Mouse (Mus musculus): ENCODE measurements at regions not wholly inside any gene's neighbourhood (a gene's known extent, or its start where the extent isn't known, plus 50 kb on each side); places are given as distances from the start of the nearest gene placed in this dataset.

- WGBS, result 66% methylated on average over 2 of the region's 2 CpGs
- no peaks in the 10 kb centered on the region for H3K9me3 ChIP-seq (replicated peaks; ENCODE audit: low read length)
- H3K36me3 ChIP-seq (ENCODE audit: insufficient read depth, low read length), result no peaks in the 10 kb centered on the region
- no peak overlapping the region for H3K4me3 ChIP-seq (replicated peaks; ENCODE audit: low read depth, low read length)
- no peak overlapping the region for H3K4me2 ChIP-seq (ENCODE audit: low read length)
- TF ChIP-seq CTCF (IDR thresholded peaks at IDR 0.05; ENCODE audit: low read depth), result no peak
- no peak overlapping the region for H3K27ac ChIP-seq
- no peak overlapping the region for H3K9ac ChIP-seq (ENCODE audit: low read depth, low read length)
- ATAC-seq (replicated peaks; ENCODE audit: low FRiP score, low read depth) (no peak), DNase-seq (ENCODE audit: low spot score) (no peak)
- no peaks in the 10 kb centered on the region for H3K27me3 ChIP-seq (ENCODE audit: insufficient read depth, low read length)
- no peaks in the 10 kb centered on the region for H3K4me1 ChIP-seq (replicated peaks; ENCODE audit: insufficient read depth, low read length)
Observed at GRCm38 (mm10) chr1:65587402-65587801, 305.5 kb downstream of the Pth2r start.

- Histone ChIP-seq H3K4me3 (replicated peaks; ENCODE audit: low read depth, low read length) (no peak overlapping the region), H3K27me3 (ENCODE audit: insufficient read depth, low read length) (no peaks in the 10 kb centered on the region), H3K9me3 (replicated peaks; ENCODE audit: low read length) (no peaks in the 10 kb centered on the region), H3K9ac (ENCODE audit: low read depth, low read length) (no peak overlapping the region), H3K27ac (no peak overlapping the region), H3K36me3 (ENCODE audit: insufficient read depth, low read length) (no peaks in the 10 kb centered on the region), H3K4me2 (ENCODE audit: low read length) (no peak overlapping the region), H3K4me1 (replicated peaks; ENCODE audit: insufficient read depth, low read length) (no peaks in the 10 kb centered on the region)
- no peak for TF ChIP-seq CTCF (IDR thresholded peaks at IDR 0.05; ENCODE audit: low read depth)
- 91% methylated on average over 2 of the region's 2 CpGs for WGBS
- ATAC-seq (replicated peaks; ENCODE audit: low FRiP score, low read depth) (no peak), DNase-seq (ENCODE audit: low spot score) (no peak)
Observed at GRCm38 (mm10) chr1:65635315-65635714, 291.0 kb upstream of the Crygf start.

GRCm38 (mm10) chr1:65654460-65654859 is 271.9 kb upstream of the Crygf start:
- H3K4me3 ChIP-seq (replicated peaks; ENCODE audit: low read depth, low read length), result no peak overlapping the region
- WGBS, result 87% methylated on average over 2 of the region's 2 CpGs
- H3K27me3 ChIP-seq (ENCODE audit: insufficient read depth, low read length), result no peaks in the 10 kb centered on the region
- ATAC-seq (replicated peaks; ENCODE audit: low FRiP score, low read depth), result no peak
- H3K4me2 ChIP-seq (ENCODE audit: low read length), result no peak overlapping the region
- no peaks in the 10 kb centered on the region for H3K9me3 ChIP-seq (replicated peaks; ENCODE audit: low read length)
- no peak overlapping the region for H3K9ac ChIP-seq (ENCODE audit: low read depth, low read length)
- no peaks in the 10 kb centered on the region for H3K36me3 ChIP-seq (ENCODE audit: insufficient read depth, low read length)
- peak; percentile 54 for TF ChIP-seq CTCF (IDR thresholded peaks at IDR 0.05; ENCODE audit: low read depth)
- no peaks in the 10 kb centered on the region for H3K4me1 ChIP-seq (replicated peaks; ENCODE audit: insufficient read depth, low read length)
- H3K27ac ChIP-seq, result no peak overlapping the region
- no peak for DNase-seq (ENCODE audit: low spot score)

GRCm38 (mm10) chr1:65681960-65682359 is 244.4 kb upstream of the Crygf start:
- Histone ChIP-seq H3K36me3 (ENCODE audit: insufficient read depth, low read length) (no peaks in the 10 kb centered on the region), H3K27me3 (ENCODE audit: insufficient read depth, low read length) (no peaks in the 10 kb centered on the region), H3K4me1 (replicated peaks; ENCODE audit: insufficient read depth, low read length) (no peaks in the 10 kb centered on the region), H3K27ac (no peak overlapping the region), H3K4me2 (ENCODE audit: low read length) (no peak overlapping the region), H3K9ac (ENCODE audit: low read depth, low read length) (no peak overlapping the region), H3K4me3 (replicated peaks; ENCODE audit: low read depth, low read length) (no peak overlapping the region), H3K9me3 (replicated peaks; ENCODE audit: low read length) (no peaks in the 10 kb centered on the region)
- no peak for TF ChIP-seq CTCF (IDR thresholded peaks at IDR 0.05; ENCODE audit: low read depth)
- DNase-seq (ENCODE audit: low spot score) (no peak), ATAC-seq (replicated peaks; ENCODE audit: low FRiP score, low read depth) (no peak)
- 64% methylated on average over 1 of the region's 1 CpGs for WGBS

- no peak for TF ChIP-seq CTCF (IDR thresholded peaks at IDR 0.05; ENCODE audit: low read depth)
- no peak overlapping the region for H3K27ac ChIP-seq
Observed at GRCm38 (mm10) chr1:65687322-65687721, 239.0 kb upstream of the Crygf start.

GRCm38 (mm10) chr1:65730262-65730661 is 196.1 kb upstream of the Crygf start:
- Histone ChIP-seq H3K27me3 (ENCODE audit: insufficient read depth, low read length) (no peaks in the 10 kb centered on the region), H3K9ac (ENCODE audit: low read depth, low read length) (no peak overlapping the region), H3K9me3 (replicated peaks; ENCODE audit: low read length) (no peaks in the 10 kb centered on the region), H3K4me2 (ENCODE audit: low read length) (no peak overlapping the region), H3K36me3 (ENCODE audit: insufficient read depth, low read length) (no peaks in the 10 kb centered on the region), H3K27ac (no peak overlapping the region), H3K4me1 (replicated peaks; ENCODE audit: insufficient read depth, low read length) (no peaks in the 10 kb centered on the region), H3K4me3 (replicated peaks; ENCODE audit: low read depth, low read length) (no peak overlapping the region)
- ATAC-seq (replicated peaks; ENCODE audit: low FRiP score, low read depth), result no peak
- no peak for DNase-seq (ENCODE audit: low spot score)
- TF ChIP-seq CTCF (IDR thresholded peaks at IDR 0.05; ENCODE audit: low read depth), result no peak
- 86% methylated on average over 3 of the region's 3 CpGs for WGBS

More at GRCm38 (mm10) chr1:65687322-65687721, 239.0 kb upstream of the Crygf start:
- Histone ChIP-seq H3K4me1 (replicated peaks; ENCODE audit: insufficient read depth, low read length) (no peaks in the 10 kb centered on the region), H3K9ac (ENCODE audit: low read depth, low read length) (no peak overlapping the region), H3K36me3 (ENCODE audit: insufficient read depth, low read length) (no peaks in the 10 kb centered on the region), H3K27me3 (ENCODE audit: insufficient read depth, low read length) (no peaks in the 10 kb centered on the region), H3K9me3 (replicated peaks; ENCODE audit: low read length) (no peaks in the 10 kb centered on the region), H3K4me3 (replicated peaks; ENCODE audit: low read depth, low read length) (no peak overlapping the region), H3K4me2 (ENCODE audit: low read length) (no peak overlapping the region)
- DNase-seq (ENCODE audit: low spot score) (no peak), ATAC-seq (replicated peaks; ENCODE audit: low FRiP score, low read depth) (no peak)
- 80% methylated on average over 1 of the region's 1 CpGs for WGBS

GRCm38 (mm10) chr1:65757951-65758350 is 168.4 kb upstream of the Crygf start:
- H3K9ac ChIP-seq (ENCODE audit: low read depth, low read length), result no peak overlapping the region
- no peak overlapping the region for H3K4me3 ChIP-seq (replicated peaks; ENCODE audit: low read depth, low read length)
- no peak for TF ChIP-seq CTCF (IDR thresholded peaks at IDR 0.05; ENCODE audit: low read depth)
- H3K27me3 ChIP-seq (ENCODE audit: insufficient read depth, low read length), result no peaks in the 10 kb centered on the region
- 54% methylated on average over 2 of the region's 2 CpGs for WGBS
- H3K36me3 ChIP-seq (ENCODE audit: insufficient read depth, low read length), result no peaks in the 10 kb centered on the region
- H3K4me1 ChIP-seq (replicated peaks; ENCODE audit: insufficient read depth, low read length), result no peaks in the 10 kb centered on the region
- no peak overlapping the region for H3K4me2 ChIP-seq (ENCODE audit: low read length)
- no peaks in the 10 kb centered on the region for H3K9me3 ChIP-seq (replicated peaks; ENCODE audit: low read length)
- DNase-seq (ENCODE audit: low spot score) (no peak), ATAC-seq (replicated peaks; ENCODE audit: low FRiP score, low read depth) (0 out of 2 replicates have a peak, but pooled peaks have one; percentile 33)
- H3K27ac ChIP-seq, result no peak overlapping the region

Data from kidney, postnatal 0 days (tissue).